Mouse (Mus musculus) retina, postnatal 1 day (tissue): ENCODE results near the gene Sema7a.

Experiments used
- DNase-seq: peaks from one replicate; pipeline ENCODE4 v3.0.0-alpha.2; 2012

The Sema7a gene

GRCm38 (mm10) chr9:57985304-57985703, 45.4 kb downstream of the Sema7a start:
- no peak for DNase-seq

- DNase-seq: peak; percentile 72
Observed at GRCm38 (mm10) chr9:57986293-57986692, 46.4 kb downstream of the Sema7a start.

GRCm38 (mm10) chr9:57988098-57988497, 48.2 kb downstream of the Sema7a start:
- no peak for DNase-seq

GRCm38 (mm10) chr9:57989309-57989708, 49.4 kb downstream of the Sema7a start:
- no peak for DNase-seq

- peak; percentile 73 for DNase-seq
Observed at GRCm38 (mm10) chr9:57990438-57991110, 50.7 kb downstream of the Sema7a start.

GRCm38 (mm10) chr9:57992060-57992459, 52.1 kb downstream of the Sema7a start:
- DNase-seq: no peak

GRCm38 (mm10) chr9:57992781-57993591, 53.1 kb downstream of the Sema7a start:
- DNase-seq: peak; percentile 48

- DNase-seq: peak; percentile 81
Observed at GRCm38 (mm10) chr9:57995282-57995681, 55.4 kb downstream of the Sema7a start.

- peak; percentile 63 for DNase-seq
Observed at GRCm38 (mm10) chr9:57997511-57998031, 57.7 kb downstream of the Sema7a start.

- DNase-seq: peak; percentile 82
Observed at GRCm38 (mm10) chr9:57998032-57998659, 58.2 kb downstream of the Sema7a start.

GRCm38 (mm10) chr9:57998685-57999084, 58.8 kb downstream of the Sema7a start:
- no peak for DNase-seq

GRCm38 (mm10) chr9:57999676-58000075, 59.8 kb downstream of the Sema7a start:
- no peak for DNase-seq

- DNase-seq: no peak
Observed at GRCm38 (mm10) chr9:58003272-58003671, 63.4 kb downstream of the Sema7a start.

- no peak for DNase-seq
Observed at GRCm38 (mm10) chr9:58005753-58006461, 66.0 kb downstream of the Sema7a start, which contains the start of gene Cyp11a1. Gene Cyp11a1, plus strand, starts transcription at chr9:58006411.

GRCm38 (mm10) chr9:58008336-58009014, 68.6 kb downstream of the Sema7a start:
- DNase-seq: no peak

- DNase-seq: peak; percentile 93
Observed at GRCm38 (mm10) chr9:58009015-58009362, 69.1 kb downstream of the Sema7a start.

- peak; percentile 46 for DNase-seq
Observed at GRCm38 (mm10) chr9:58009588-58009987, 69.7 kb downstream of the Sema7a start.

- no peak for DNase-seq
Observed at GRCm38 (mm10) chr9:58011027-58011426, 71.1 kb downstream of the Sema7a start.

- DNase-seq: no peak
Observed at GRCm38 (mm10) chr9:58011552-58011951, 71.6 kb downstream of the Sema7a start.
